Mouse (Mus musculus): ENCODE results near the gene Ddx39b. TPM values are rescaled to one million over a fixed set of nuclear protein-coding genes. Genes with fewer than 3 reads are reported as not detected.

Gene Ddx39b
- polyA plus RNA-seq, 1 experiment from 2014 or later: 390 TPM

- Histone ChIP-seq H3K36me3 (ENCODE audit: control insufficient read depth, insufficient read depth, low read length) (peaks cover 66% of the 10 kb centered on the region), H3K27ac (replicated peaks; ENCODE audit: low read depth, low read length) (no peak overlapping the region), H3K4me3 (replicated peaks; ENCODE audit: low read depth, low read length) (no peak overlapping the region), H3K27me3 (ENCODE audit: control insufficient read depth, insufficient read depth, low read length) (no peaks in the 10 kb centered on the region), H3K9me3 (ENCODE audit: control insufficient read depth, low read length) (no peaks in the 10 kb centered on the region), H3K9ac (replicated peaks; ENCODE audit: low read length) (no peak overlapping the region), H3K4me1 (ENCODE audit: control insufficient read depth, insufficient read depth, low read length) (no peaks in the 10 kb centered on the region), H3K4me2 (ENCODE audit: low read length) (no peak overlapping the region)
- DNase-seq: no peak
- no peak for ATAC-seq (ENCODE audit: low FRiP score, low TSS enrichment)
- 87% methylated on average over 18 of the region's 18 CpGs for WGBS
These were observed 11.2 kb downstream of the Ddx39b start for GRCm38 (mm10) chr17:35252619-35253292.

DNA sequence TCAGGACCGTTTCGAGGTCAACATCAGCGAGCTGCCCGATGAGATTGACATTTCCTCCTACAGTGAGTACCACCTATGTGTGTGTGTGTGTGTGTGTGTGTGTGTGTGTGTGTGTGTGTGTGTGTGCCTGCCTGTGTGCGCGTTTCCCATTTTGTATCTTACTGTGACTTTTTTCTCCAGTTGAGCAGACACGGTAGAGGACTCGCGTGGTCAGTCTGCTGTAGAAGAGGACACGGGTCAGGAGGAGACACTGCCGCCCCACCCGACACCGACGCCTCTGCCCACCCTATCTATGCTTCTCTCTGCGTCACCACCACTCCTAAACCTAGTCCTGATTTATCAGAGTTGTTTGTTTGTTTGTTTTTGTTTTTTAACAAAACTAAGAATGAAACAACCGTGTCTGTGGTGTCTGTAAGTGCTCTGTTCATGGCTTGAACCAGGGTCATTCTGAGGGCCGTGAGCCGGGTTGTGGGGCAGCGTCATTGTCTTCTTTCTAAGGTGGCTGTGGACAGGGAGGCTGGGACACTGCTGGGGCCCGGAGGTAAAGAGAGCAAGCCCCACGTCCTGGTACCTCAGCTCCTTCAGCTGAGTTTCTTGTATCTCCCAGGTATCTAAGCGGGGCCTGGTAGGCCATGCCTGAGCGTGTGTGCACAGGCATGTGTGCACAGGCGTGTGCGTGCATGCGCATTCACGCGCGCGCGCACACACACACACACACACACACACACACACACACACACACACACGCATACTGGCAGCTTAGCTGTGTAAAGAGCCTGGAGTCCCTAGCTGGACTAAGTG, 11.9 kb downstream of the Ddx39b start:
- Histone ChIP-seq H3K4me3 (replicated peaks; ENCODE audit: low read depth, low read length) (no peak overlapping the region), H3K9me3 (ENCODE audit: control insufficient read depth, low read length) (no peaks in the 10 kb centered on the region), H3K4me1 (ENCODE audit: control insufficient read depth, insufficient read depth, low read length) (no peaks in the 10 kb centered on the region), H3K36me3 (ENCODE audit: control insufficient read depth, insufficient read depth, low read length) (peaks cover 58% of the 10 kb centered on the region), H3K4me2 (ENCODE audit: low read length) (no peak overlapping the region), H3K27me3 (ENCODE audit: control insufficient read depth, insufficient read depth, low read length) (no peaks in the 10 kb centered on the region), H3K27ac (replicated peaks; ENCODE audit: low read depth, low read length) (no peak overlapping the region), H3K9ac (replicated peaks; ENCODE audit: low read length) (no peak overlapping the region)
- ATAC-seq (ENCODE audit: low FRiP score, low TSS enrichment): no peak
- 90% methylated on average over 32 of the region's 32 CpGs for WGBS
- no peak for DNase-seq

DNA sequence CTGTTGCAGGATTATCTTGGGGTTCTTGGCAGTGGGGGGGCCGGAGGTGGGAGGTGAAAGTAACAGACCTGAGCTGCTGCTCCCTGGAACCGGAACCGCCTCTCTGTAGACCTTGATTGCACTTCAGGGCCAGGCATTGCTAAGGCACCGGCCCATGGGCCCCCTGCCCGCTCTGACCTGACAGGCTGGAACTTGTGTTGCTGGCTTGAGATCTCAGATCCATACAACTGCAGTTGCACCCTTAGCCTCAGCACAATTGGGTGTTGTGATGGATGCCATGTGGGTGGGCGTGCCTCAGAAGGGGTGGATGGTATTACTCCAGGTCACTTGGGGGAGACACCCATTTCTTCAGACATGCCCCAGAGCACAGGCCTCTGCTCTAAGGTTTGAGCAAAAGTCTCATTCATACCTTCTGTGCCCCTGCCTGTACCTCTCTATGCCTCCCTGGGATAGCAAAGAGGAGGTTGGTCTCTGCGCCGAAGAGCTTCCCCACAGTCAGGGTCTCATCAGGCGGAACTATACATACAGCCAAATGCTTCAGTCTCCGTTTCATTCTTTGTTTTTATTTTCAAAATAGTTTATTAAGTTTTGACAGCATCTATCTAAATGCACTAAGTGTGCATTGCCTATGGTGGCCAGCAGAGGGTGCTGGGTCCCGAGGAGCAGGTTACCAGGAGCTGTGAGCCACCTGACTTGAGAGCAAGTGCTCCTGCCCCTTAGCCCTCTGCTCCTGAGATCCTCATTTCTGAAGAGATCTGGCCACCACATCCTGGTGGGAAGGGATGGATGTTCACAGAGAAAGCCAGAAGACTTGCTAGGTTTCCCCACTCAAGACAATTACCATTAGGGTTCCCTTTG, 12.9 kb downstream of the Ddx39b start:
- Histone ChIP-seq H3K4me2 (ENCODE audit: low read length) (no peak overlapping the region), H3K9me3 (ENCODE audit: control insufficient read depth, low read length) (no peaks in the 10 kb centered on the region), H3K4me1 (ENCODE audit: control insufficient read depth, insufficient read depth, low read length) (no peaks in the 10 kb centered on the region), H3K27ac (replicated peaks; ENCODE audit: low read depth, low read length) (no peak overlapping the region), H3K9ac (replicated peaks; ENCODE audit: low read length) (no peak overlapping the region), H3K36me3 (ENCODE audit: control insufficient read depth, insufficient read depth, low read length) (peaks cover 48% of the 10 kb centered on the region), H3K4me3 (replicated peaks; ENCODE audit: low read depth, low read length) (no peak overlapping the region), H3K27me3 (ENCODE audit: control insufficient read depth, insufficient read depth, low read length) (no peaks in the 10 kb centered on the region)
- WGBS: 58% methylated on average over 11 of the region's 11 CpGs
- ATAC-seq (ENCODE audit: low FRiP score, low TSS enrichment) (peak; percentile 21; the same call in 1 of the 2 replicates), DNase-seq (peak; percentile 73)

GRCm38 (mm10) chr17:35255301-35255700, 13.8 kb downstream of the Ddx39b start:
- H3K36me3 ChIP-seq (ENCODE audit: control insufficient read depth, insufficient read depth, low read length): peaks cover 40% of the 10 kb centered on the region
- H3K9me3 ChIP-seq (ENCODE audit: control insufficient read depth, low read length): no peaks in the 10 kb centered on the region
- H3K27ac ChIP-seq (replicated peaks; ENCODE audit: low read depth, low read length): no peak overlapping the region
- ATAC-seq (ENCODE audit: low FRiP score, low TSS enrichment) (no peak), DNase-seq (no peak)
- 65% methylated on average over 3 of the region's 3 CpGs for WGBS
- H3K4me2 ChIP-seq (ENCODE audit: low read length): no peak overlapping the region
- H3K4me3 ChIP-seq (replicated peaks; ENCODE audit: low read depth, low read length): no peak overlapping the region
- H3K4me1 ChIP-seq (ENCODE audit: control insufficient read depth, insufficient read depth, low read length): no peaks in the 10 kb centered on the region
- no peak overlapping the region for H3K9ac ChIP-seq (replicated peaks; ENCODE audit: low read length)
- H3K27me3 ChIP-seq (ENCODE audit: control insufficient read depth, insufficient read depth, low read length): no peaks in the 10 kb centered on the region

DNA sequence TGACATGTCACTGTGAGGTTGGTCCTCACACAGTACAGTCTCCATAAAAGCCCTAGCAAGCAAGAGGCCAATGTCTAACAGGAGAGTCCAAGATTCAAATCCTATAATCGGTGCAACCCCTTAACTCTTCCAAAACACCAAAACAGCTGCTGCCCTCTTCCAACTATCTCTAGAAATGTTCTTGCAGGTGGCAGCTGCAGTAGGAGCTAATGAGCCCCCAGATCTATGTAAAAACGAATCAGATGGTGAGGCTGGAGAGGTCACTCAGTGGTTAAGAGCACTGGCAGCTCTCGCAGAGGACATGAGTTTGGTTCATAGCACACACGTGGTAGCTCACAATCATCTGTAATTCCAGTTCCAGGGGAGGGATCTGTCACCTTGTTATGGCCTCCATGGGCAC, 14.2 kb downstream of the Ddx39b start:
- no peak overlapping the region for H3K4me2 ChIP-seq (ENCODE audit: low read length)
- H3K9me3 ChIP-seq (ENCODE audit: control insufficient read depth, low read length): no peaks in the 10 kb centered on the region
- no peak for ATAC-seq (ENCODE audit: low FRiP score, low TSS enrichment)
- H3K4me1 ChIP-seq (ENCODE audit: control insufficient read depth, insufficient read depth, low read length): no peaks in the 10 kb centered on the region
- no peak overlapping the region for H3K9ac ChIP-seq (replicated peaks; ENCODE audit: low read length)
- no peak overlapping the region for H3K27ac ChIP-seq (replicated peaks; ENCODE audit: low read depth, low read length)
- WGBS: 68% methylated on average over 4 of the region's 4 CpGs
- no peaks in the 10 kb centered on the region for H3K27me3 ChIP-seq (ENCODE audit: control insufficient read depth, insufficient read depth, low read length)
- DNase-seq: no peak
- no peak overlapping the region for H3K4me3 ChIP-seq (replicated peaks; ENCODE audit: low read depth, low read length)
- H3K36me3 ChIP-seq (ENCODE audit: control insufficient read depth, insufficient read depth, low read length): peaks cover 36% of the 10 kb centered on the region

DNA sequence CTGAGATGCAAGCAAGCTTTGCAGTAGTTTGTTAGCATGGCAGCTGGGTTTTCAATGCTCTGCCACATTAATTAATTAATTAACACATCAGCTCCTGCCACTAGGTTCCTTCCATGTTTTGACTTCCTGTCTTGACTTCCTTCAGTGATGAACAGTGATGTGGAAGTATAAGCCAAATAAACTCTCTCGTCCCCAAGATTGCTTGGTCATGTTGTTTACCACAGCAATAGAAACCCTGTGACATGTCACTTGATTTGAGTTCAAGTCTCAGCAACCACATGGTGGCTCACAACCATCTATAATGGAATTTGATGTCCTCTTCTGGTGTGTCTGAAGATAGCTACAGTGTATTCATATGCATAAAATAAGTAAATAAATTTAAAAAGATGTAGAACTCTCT, 15.8 kb downstream of the Ddx39b start:
- Histone ChIP-seq H3K27me3 (ENCODE audit: control insufficient read depth, insufficient read depth, low read length) (no peaks in the 10 kb centered on the region), H3K27ac (replicated peaks; ENCODE audit: low read depth, low read length) (no peak overlapping the region), H3K4me1 (ENCODE audit: control insufficient read depth, insufficient read depth, low read length) (no peaks in the 10 kb centered on the region), H3K4me2 (ENCODE audit: low read length) (no peak overlapping the region), H3K9me3 (ENCODE audit: control insufficient read depth, low read length) (no peaks in the 10 kb centered on the region), H3K36me3 (ENCODE audit: control insufficient read depth, insufficient read depth, low read length) (peaks cover 19% of the 10 kb centered on the region), H3K9ac (replicated peaks; ENCODE audit: low read length) (no peak overlapping the region), H3K4me3 (replicated peaks; ENCODE audit: low read depth, low read length) (no peak overlapping the region)
- WGBS: 82% methylated on average over 1 of the region's 1 CpGs
- ATAC-seq (ENCODE audit: low FRiP score, low TSS enrichment): no peak
- DNase-seq: no peak

- H3K36me3 ChIP-seq (ENCODE audit: control insufficient read depth, insufficient read depth, low read length): peaks cover 13% of the 10 kb centered on the region
- no peaks in the 10 kb centered on the region for H3K4me1 ChIP-seq (ENCODE audit: control insufficient read depth, insufficient read depth, low read length)
- H3K27me3 ChIP-seq (ENCODE audit: control insufficient read depth, insufficient read depth, low read length): no peaks in the 10 kb centered on the region
- H3K9me3 ChIP-seq (ENCODE audit: control insufficient read depth, low read length): no peaks in the 10 kb centered on the region
- H3K4me2 ChIP-seq (ENCODE audit: low read length): peak overlapping the region; percentile 32
- ATAC-seq (ENCODE audit: low FRiP score, low TSS enrichment): no peak
- H3K27ac ChIP-seq (replicated peaks; ENCODE audit: low read depth, low read length): no peak overlapping the region
- H3K4me3 ChIP-seq (replicated peaks; ENCODE audit: low read depth, low read length): no peak overlapping the region
- WGBS: 13% methylated on average over 17 of the region's 17 CpGs
- peak; percentile 93 for DNase-seq
- H3K9ac ChIP-seq (replicated peaks; ENCODE audit: low read length): no peak overlapping the region
These were observed 16.4 kb downstream of the Ddx39b start for GRCm38 (mm10) chr17:35257824-35258491.

Data from midbrain, embryonic 14.5 days (tissue).